Mouse (Mus musculus): ENCODE measurements at regions not wholly inside any gene's neighbourhood (a gene's known extent, or its start where the extent isn't known, plus 50 kb on each side); places are given as distances from the start of the nearest gene placed in this dataset.

GRCm38 (mm10) chr12:118529428-118530361, 228.5 kb upstream of the Sp4 start:
- DNase-seq = no peak

- DNase-seq = no peak
Observed at GRCm38 (mm10) chr12:118521770-118522169, 220.5 kb upstream of the Sp4 start.

- DNase-seq = no peak
Observed at GRCm38 (mm10) chr12:118521329-118521728, 220.1 kb upstream of the Sp4 start.

- no peak for DNase-seq
Observed at GRCm38 (mm10) chr12:118519801-118520327, 218.6 kb upstream of the Sp4 start.

GRCm38 (mm10) chr12:118510989-118511388, 209.7 kb upstream of the Sp4 start:
- no peak for DNase-seq

- no peak for DNase-seq
Observed at GRCm38 (mm10) chr12:118508972-118509917, 208.0 kb upstream of the Sp4 start.

GRCm38 (mm10) chr12:118500392-118500791, 199.2 kb upstream of the Sp4 start:
- DNase-seq = no peak

- DNase-seq = no peak
Observed at GRCm38 (mm10) chr12:118488038-118488437, 186.8 kb upstream of the Sp4 start.

- DNase-seq = no peak
Observed at GRCm38 (mm10) chr12:118486434-118486833, 185.2 kb upstream of the Sp4 start.

- no peak for DNase-seq
Observed at GRCm38 (mm10) chr12:118481347-118481746, 180.1 kb upstream of the Sp4 start.

GRCm38 (mm10) chr12:118474732-118475131, 173.5 kb upstream of the Sp4 start:
- no peak for DNase-seq

GRCm38 (mm10) chr12:118466837-118467236, 165.6 kb upstream of the Sp4 start:
- DNase-seq = no peak

- peak; percentile 21 for DNase-seq
Observed at GRCm38 (mm10) chr12:118457493-118458408, 156.5 kb upstream of the Sp4 start.

- DNase-seq = no peak
Observed at GRCm38 (mm10) chr12:118455609-118456008, 154.4 kb upstream of the Sp4 start.

- no peak for DNase-seq
Observed at GRCm38 (mm10) chr12:118439626-118440025, 138.4 kb upstream of the Sp4 start.

- DNase-seq = no peak
Observed at GRCm38 (mm10) chr12:118438882-118439281, 137.6 kb upstream of the Sp4 start.

- DNase-seq = no peak
Observed at GRCm38 (mm10) chr12:118432703-118433102, 131.5 kb upstream of the Sp4 start.

GRCm38 (mm10) chr12:118428384-118428783, 127.1 kb upstream of the Sp4 start:
- no peak for DNase-seq

- DNase-seq = no peak
Observed at GRCm38 (mm10) chr12:118415956-118416355, 114.7 kb upstream of the Sp4 start.

- DNase-seq = no peak
Observed at GRCm38 (mm10) chr12:118411767-118412430, 110.7 kb upstream of the Sp4 start.

GRCm38 (mm10) chr12:118410917-118411316, 109.7 kb upstream of the Sp4 start:
- no peak for DNase-seq

GRCm38 (mm10) chr12:118405135-118405534, 103.9 kb upstream of the Sp4 start:
- DNase-seq = no peak

All from cerebellum, adult 11-12 months (tissue).